Mouse (Mus musculus) intestine, embryonic 16.5 days (tissue): Measurements from ENCODE around the gene Man1a2. TPM values are rescaled to one million over a fixed set of nuclear protein-coding genes. Genes with fewer than 3 reads are reported as not detected.
A peak's percentile ranks its signal among the peaks of the same experiment; 100 is the strongest.

ENCODE experiments used
- ATAC-seq: fragments of 200-750 bp; cut with Nextera tagmentation; 2 replicates; pipeline ENCODE4 v1.8.0; 2017; ENCODE audit warnings: moderate TSS enrichment, moderate library complexity
- H3K27ac ChIP-seq: fragments of 300-500 bp; sonication (generic); 2 replicates; pipeline ENCODE4 v1.5.1; 2014; ENCODE audit warnings: mild to moderate bottlenecking, low read length
- H3K27me3 ChIP-seq: fragments of 300-500 bp; sonication (generic); replicated peaks from 2 replicates; pipeline ENCODE4 v1.6.1; 2014; ENCODE audit warnings: low read length, control low read depth, mixed read lengths; ENCODE audit not compliant: control insufficient read depth, insufficient read depth
- H3K36me3 ChIP-seq: fragments of 300-500 bp; sonication (generic); 2 replicates; pipeline ENCODE4 v1.6.1; 2014; ENCODE audit warnings: low read length, control low read depth; ENCODE audit not compliant: control insufficient read depth, insufficient read depth
- H3K4me1 ChIP-seq: fragments of 300-500 bp; sonication (generic); 2 replicates; pipeline ENCODE4 v1.6.1; 2014; ENCODE audit warnings: low read length, control low read depth, mixed read lengths; ENCODE audit not compliant: control insufficient read depth, insufficient read depth
- H3K4me2 ChIP-seq: fragments of 300-500 bp; sonication (generic); 2 replicates; pipeline ENCODE4 v1.6.1; 2014; ENCODE audit warnings: low read depth, low read length, control low read depth
- H3K4me3 ChIP-seq: fragments of 300-500 bp; sonication (generic); 2 replicates; pipeline ENCODE4 v1.5.1; 2014; ENCODE audit warnings: mild to moderate bottlenecking, low read length
- H3K9ac ChIP-seq: fragments of 300-500 bp; sonication (generic); 2 replicates; pipeline ENCODE4 v1.6.1; 2014; ENCODE audit warnings: low read depth, low read length
- H3K9me3 ChIP-seq: fragments of 300-500 bp; sonication (generic); 2 replicates; pipeline ENCODE4 v1.6.1; 2016; ENCODE audit warnings: low read length, control low read depth; ENCODE audit not compliant: control insufficient read depth
- WGBS: fragments of 180-500 bp; shearing (Covaris S2); extraction: QIAGEN DNeasy Blood & Tissue Kit; methylation state at CpG from one replicate; pipeline ENCODE4 v1.1.7; 2014; 5-methylcytosine and 5-hydroxymethylcytosine counted together
- polyA plus RNA-seq: library from polyadenylated mRNA; unstranded; fragments of >200 nt; fragmentation: Nextera tagmentation; extraction: Ambion mirVana; gene quantifications from 2 replicates; pipeline ENCODE4 v1.2.1, GENCODE M21; 2015

Man1a2 gene
- polyA plus RNA-seq, 1 experiment from 2014 or later: 54.0 TPM

GRCm38 (mm10) chr3:100552171-100552570 is 133.1 kb downstream of the Man1a2 start:
- no peak overlapping the region for H3K9ac ChIP-seq
- no peaks in the 10 kb centered on the region for H3K27me3 ChIP-seq
- H3K27ac ChIP-seq: no peak overlapping the region
- no peaks in the 10 kb centered on the region for H3K4me1 ChIP-seq
- no peak overlapping the region for H3K4me3 ChIP-seq
- no peak for ATAC-seq
- H3K9me3 ChIP-seq: no peaks in the 10 kb centered on the region
- H3K36me3 ChIP-seq: no peaks in the 10 kb centered on the region
- H3K4me2 ChIP-seq: no peak overlapping the region
- 74% methylated on average over 3 of the region's 3 CpGs for WGBS

- Histone ChIP-seq H3K27ac (no peak overlapping the region), H3K27me3 (no peaks in the 10 kb centered on the region), H3K4me2 (no peak overlapping the region), H3K36me3 (no peaks in the 10 kb centered on the region), H3K9me3 (no peaks in the 10 kb centered on the region), H3K4me3 (no peak overlapping the region), H3K4me1 (no peaks in the 10 kb centered on the region), H3K9ac (no peak overlapping the region)
- 77% methylated on average over 3 of the region's 3 CpGs for WGBS
- no peak for ATAC-seq
Observed at GRCm38 (mm10) chr3:100547913-100548292, 137.4 kb downstream of the Man1a2 start.

GRCm38 (mm10) chr3:100547162-100547912 is 138.0 kb downstream of the Man1a2 start:
- Histone ChIP-seq H3K4me1 (no peaks in the 10 kb centered on the region), H3K9ac (no peak overlapping the region), H3K27ac (no peak overlapping the region), H3K9me3 (no peaks in the 10 kb centered on the region), H3K4me2 (no peak overlapping the region), H3K27me3 (no peaks in the 10 kb centered on the region), H3K4me3 (no peak overlapping the region), H3K36me3 (no peaks in the 10 kb centered on the region)
- 73% methylated on average over 10 of the region's 10 CpGs for WGBS
- peak; percentile 71 for ATAC-seq

- no peak overlapping the region for H3K4me3 ChIP-seq
- H3K4me1 ChIP-seq: no peaks in the 10 kb centered on the region
- no peak for ATAC-seq
- no peaks in the 10 kb centered on the region for H3K9me3 ChIP-seq
- no peak overlapping the region for H3K4me2 ChIP-seq
- no peaks in the 10 kb centered on the region for H3K36me3 ChIP-seq
- H3K27ac ChIP-seq: no peak overlapping the region
- no peaks in the 10 kb centered on the region for H3K27me3 ChIP-seq
- WGBS: 97% methylated on average over 2 of the region's 2 CpGs
- H3K9ac ChIP-seq: no peak overlapping the region
Observed at GRCm38 (mm10) chr3:100536686-100537085, 148.6 kb downstream of the Man1a2 start.

- WGBS: 57% methylated on average over 4 of the region's 4 CpGs
- H3K27ac ChIP-seq: no peak overlapping the region
- no peak overlapping the region for H3K9ac ChIP-seq
- no peaks in the 10 kb centered on the region for H3K4me1 ChIP-seq
- no peak for ATAC-seq
- no peak overlapping the region for H3K4me3 ChIP-seq
- no peak overlapping the region for H3K4me2 ChIP-seq
- H3K27me3 ChIP-seq: no peaks in the 10 kb centered on the region
- no peaks in the 10 kb centered on the region for H3K36me3 ChIP-seq
- no peaks in the 10 kb centered on the region for H3K9me3 ChIP-seq
Observed at GRCm38 (mm10) chr3:100535902-100536301, 149.4 kb downstream of the Man1a2 start.

- no peaks in the 10 kb centered on the region for H3K9me3 ChIP-seq
- no peaks in the 10 kb centered on the region for H3K4me1 ChIP-seq
- no peaks in the 10 kb centered on the region for H3K27me3 ChIP-seq
- no peak overlapping the region for H3K9ac ChIP-seq
- 53% methylated on average over 2 of the region's 3 CpGs for whole genome bisulfite sequencing
- no peak overlapping the region for H3K4me3 ChIP-seq
- no peaks in the 10 kb centered on the region for H3K36me3 ChIP-seq
- H3K27ac ChIP-seq: no peak overlapping the region
- H3K4me2 ChIP-seq: no peak overlapping the region
- no peak for ATAC-seq
Observed at GRCm38 (mm10) chr3:100535298-100535697, 150.0 kb downstream of the Man1a2 start.

GRCm38 (mm10) chr3:100534394-100534793 is 150.9 kb downstream of the Man1a2 start:
- ATAC-seq: no peak
- Histone ChIP-seq H3K4me3 (no peak overlapping the region), H3K4me1 (no peaks in the 10 kb centered on the region), H3K4me2 (no peak overlapping the region), H3K9ac (no peak overlapping the region), H3K9me3 (no peaks in the 10 kb centered on the region), H3K36me3 (no peaks in the 10 kb centered on the region), H3K27ac (no peak overlapping the region), H3K27me3 (no peaks in the 10 kb centered on the region)
- WGBS: 85% methylated on average over 3 of the region's 3 CpGs

GRCm38 (mm10) chr3:100533429-100533828 is 151.9 kb downstream of the Man1a2 start:
- H3K27me3 ChIP-seq: no peaks in the 10 kb centered on the region
- H3K4me3 ChIP-seq: no peak overlapping the region
- H3K36me3 ChIP-seq: no peaks in the 10 kb centered on the region
- H3K27ac ChIP-seq: no peak overlapping the region
- no peak overlapping the region for H3K4me2 ChIP-seq
- H3K9me3 ChIP-seq: no peaks in the 10 kb centered on the region
- ATAC-seq: 0 out of 2 replicates have a peak, but pooled peaks have one; percentile 52
- H3K4me1 ChIP-seq: no peaks in the 10 kb centered on the region
- H3K9ac ChIP-seq: no peak overlapping the region

GRCm38 (mm10) chr3:100530919-100531318 is 154.4 kb downstream of the Man1a2 start:
- Histone ChIP-seq H3K27me3 (no peaks in the 10 kb centered on the region), H3K27ac (no peak overlapping the region), H3K9ac (no peak overlapping the region), H3K4me2 (no peak overlapping the region), H3K4me1 (no peaks in the 10 kb centered on the region), H3K36me3 (no peaks in the 10 kb centered on the region), H3K9me3 (no peaks in the 10 kb centered on the region), H3K4me3 (no peak overlapping the region)
- 87% methylated on average over 5 of the region's 5 CpGs for WGBS
- ATAC-seq: no peak

GRCm38 (mm10) chr3:100530244-100530788 is 155.0 kb downstream of the Man1a2 start:
- H3K4me2 ChIP-seq: no peak overlapping the region
- no peak overlapping the region for H3K27ac ChIP-seq
- H3K9me3 ChIP-seq: no peaks in the 10 kb centered on the region
- no peaks in the 10 kb centered on the region for H3K36me3 ChIP-seq
- H3K4me3 ChIP-seq: no peak overlapping the region
- WGBS: 85% methylated on average over 7 of the region's 7 CpGs
- no peaks in the 10 kb centered on the region for H3K27me3 ChIP-seq
- no peaks in the 10 kb centered on the region for H3K4me1 ChIP-seq
- ATAC-seq: no peak
- no peak overlapping the region for H3K9ac ChIP-seq
